Mouse (Mus musculus) embryo, embryonic 11.5 days (tissue): ENCODE results near the gene Gm44503.

Source experiments
- DNase-seq: peaks from one replicate; pipeline ENCODE4 v3.0.0-alpha.2; 2012; ENCODE audit warnings: low read depth, low spot score

Gm44503 gene

GRCm38 (mm10) chr9:72972984-72973383, 14.3 kb downstream of the Gm44503 start:
- DNase-seq: no peak

GRCm38 (mm10) chr9:72974734-72975133, 16.1 kb downstream of the Gm44503 start:
- DNase-seq: no peak

- no peak for DNase-seq
These were observed 16.6 kb downstream of the Gm44503 start for GRCm38 (mm10) chr9:72975242-72975641.

- no peak for DNase-seq
These were observed 24.4 kb downstream of the Gm44503 start for GRCm38 (mm10) chr9:72983066-72983465.

- DNase-seq: peak; percentile 93
These were observed 26.9 kb downstream of the Gm44503 start, which contains the start of the genes Ccpg1os and Ccpg1 for GRCm38 (mm10) chr9:72985250-72986220. Gene Ccpg1os (minus strand): TSS chr9:72985382. Gene Ccpg1 (plus strand): TSS chr9:72985429.

- DNase-seq: no peak
These were observed 29.1 kb downstream of the Gm44503 start for GRCm38 (mm10) chr9:72987703-72988102.

- no peak for DNase-seq
These were observed 30.1 kb downstream of the Gm44503 start for GRCm38 (mm10) chr9:72988706-72989105.

- DNase-seq: no peak
These were observed 32.8 kb downstream of the Gm44503 start for GRCm38 (mm10) chr9:72991420-72991819.

GRCm38 (mm10) chr9:72992576-72992975, 33.9 kb downstream of the Gm44503 start:
- DNase-seq: no peak

- DNase-seq: no peak
These were observed 37.5 kb downstream of the Gm44503 start for GRCm38 (mm10) chr9:72996167-72996566.

GRCm38 (mm10) chr9:72996806-72997205, 38.2 kb downstream of the Gm44503 start:
- no peak for DNase-seq

GRCm38 (mm10) chr9:73000487-73000886, 41.8 kb downstream of the Gm44503 start:
- DNase-seq: no peak

- no peak for DNase-seq
These were observed 42.8 kb downstream of the Gm44503 start for GRCm38 (mm10) chr9:73001314-73002011.

- DNase-seq: no peak
These were observed 43.5 kb downstream of the Gm44503 start for GRCm38 (mm10) chr9:73002177-73002576.

GRCm38 (mm10) chr9:73004076-73004475, 45.4 kb downstream of the Gm44503 start:
- no peak for DNase-seq

GRCm38 (mm10) chr9:73005106-73005505, 46.5 kb downstream of the Gm44503 start:
- no peak for DNase-seq

GRCm38 (mm10) chr9:73006175-73006574, 47.5 kb downstream of the Gm44503 start:
- no peak for DNase-seq

GRCm38 (mm10) chr9:73008384-73008783, 49.7 kb downstream of the Gm44503 start:
- no peak for DNase-seq

- DNase-seq: no peak
These were observed 54.0 kb downstream of the Gm44503 start for GRCm38 (mm10) chr9:73012629-73013028.

GRCm38 (mm10) chr9:73014724-73015123, 56.1 kb downstream of the Gm44503 start:
- DNase-seq: no peak

- no peak for DNase-seq
These were observed 61.2 kb downstream of the Gm44503 start for GRCm38 (mm10) chr9:73019841-73020240.

GRCm38 (mm10) chr9:73020566-73021097, 62.0 kb downstream of the Gm44503 start:
- DNase-seq: no peak
